Mouse (Mus musculus) cerebellum, postnatal 36 days (tissue): ENCODE measurements around the gene Stat5b.

Source experiments
- DNase-seq, 2 experiments: peaks; one replicate each; pipeline ENCODE4 v3.0.0; 2021 to 2022; ENCODE audit warnings: mixed read lengths in 2 of 2

Gene Stat5b

DNA sequence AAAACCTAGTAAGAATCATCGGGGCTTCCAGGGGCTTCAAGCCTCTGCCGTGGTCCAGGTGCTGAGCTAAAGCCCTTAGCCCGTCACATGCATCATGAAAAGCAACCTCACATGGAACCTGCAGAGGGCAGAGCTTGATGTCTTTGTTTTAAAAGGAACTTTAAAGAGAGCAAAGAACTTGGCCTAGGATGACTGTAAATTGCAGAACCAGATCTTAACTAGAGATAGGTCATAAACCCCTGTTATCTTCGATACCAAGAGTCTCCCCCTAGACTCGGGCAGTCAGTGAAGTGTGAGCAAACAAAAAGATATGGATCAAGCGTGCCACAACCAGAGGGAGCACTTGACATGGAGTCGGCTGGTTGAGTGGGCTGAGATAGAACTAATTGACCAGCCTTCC is 15.1 kb upstream of the Stat5b start:
- no peak for DNase-seq

DNA sequence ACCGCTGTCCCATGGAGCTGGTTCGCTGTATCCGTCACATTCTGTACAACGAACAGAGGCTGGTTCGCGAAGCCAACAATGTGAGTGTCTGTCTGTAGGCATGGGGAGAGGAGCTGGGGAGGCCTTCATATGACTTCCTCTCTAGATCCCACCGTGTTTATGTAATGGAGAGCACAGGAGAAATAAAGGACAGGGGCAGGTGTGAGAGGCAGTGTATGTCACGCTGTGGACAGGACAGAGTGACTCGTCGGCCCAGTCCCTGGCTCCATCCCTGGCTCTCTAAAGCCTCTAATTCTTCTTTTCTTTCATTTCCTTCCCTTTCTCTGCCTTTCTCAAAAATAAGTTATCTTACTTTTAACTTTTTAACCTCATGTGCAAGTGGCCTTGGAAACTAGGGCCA is 12.6 kb upstream of the Stat5b start:
- no peak for DNase-seq

DNA sequence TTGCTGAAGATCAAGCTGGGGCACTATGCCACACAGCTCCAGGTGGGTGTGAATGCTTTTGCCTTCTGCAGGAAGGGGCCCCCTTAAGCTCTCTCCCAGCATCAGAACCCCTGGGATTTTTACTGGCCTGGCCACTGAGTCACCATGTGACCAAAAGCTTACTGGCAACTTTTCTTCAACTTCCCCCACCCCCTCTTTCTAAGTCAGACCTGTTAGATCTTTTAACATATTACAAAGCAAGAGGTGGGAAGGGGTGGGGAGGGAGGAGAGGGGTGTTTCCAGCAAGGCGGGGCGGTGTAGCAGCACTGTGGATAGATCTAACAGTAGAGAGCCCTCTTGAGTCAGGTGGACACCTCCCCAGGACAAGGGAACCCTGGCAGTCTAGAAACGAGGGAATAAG is 11.3 kb upstream of the Stat5b start:
- no peak for DNase-seq

DNA sequence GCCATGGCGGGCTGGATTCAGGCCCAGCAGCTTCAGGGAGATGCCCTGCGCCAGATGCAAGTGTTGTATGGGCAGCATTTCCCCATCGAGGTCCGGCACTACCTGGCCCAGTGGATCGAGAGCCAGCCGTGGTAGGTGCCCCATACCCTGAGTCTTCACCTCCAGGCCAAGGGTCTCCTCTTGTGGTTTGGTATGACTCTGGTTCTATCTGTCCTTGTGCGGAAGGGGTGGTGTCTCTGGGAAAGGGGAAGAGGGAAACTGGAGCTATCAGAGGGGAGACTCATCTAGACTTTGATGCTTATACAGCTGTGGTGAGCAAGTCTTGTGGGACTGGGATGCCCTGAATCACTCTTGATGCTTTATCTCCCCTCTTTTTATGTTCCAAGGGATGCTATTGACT is 10.8 kb upstream of the Stat5b start:
- no peak for DNase-seq

DNA sequence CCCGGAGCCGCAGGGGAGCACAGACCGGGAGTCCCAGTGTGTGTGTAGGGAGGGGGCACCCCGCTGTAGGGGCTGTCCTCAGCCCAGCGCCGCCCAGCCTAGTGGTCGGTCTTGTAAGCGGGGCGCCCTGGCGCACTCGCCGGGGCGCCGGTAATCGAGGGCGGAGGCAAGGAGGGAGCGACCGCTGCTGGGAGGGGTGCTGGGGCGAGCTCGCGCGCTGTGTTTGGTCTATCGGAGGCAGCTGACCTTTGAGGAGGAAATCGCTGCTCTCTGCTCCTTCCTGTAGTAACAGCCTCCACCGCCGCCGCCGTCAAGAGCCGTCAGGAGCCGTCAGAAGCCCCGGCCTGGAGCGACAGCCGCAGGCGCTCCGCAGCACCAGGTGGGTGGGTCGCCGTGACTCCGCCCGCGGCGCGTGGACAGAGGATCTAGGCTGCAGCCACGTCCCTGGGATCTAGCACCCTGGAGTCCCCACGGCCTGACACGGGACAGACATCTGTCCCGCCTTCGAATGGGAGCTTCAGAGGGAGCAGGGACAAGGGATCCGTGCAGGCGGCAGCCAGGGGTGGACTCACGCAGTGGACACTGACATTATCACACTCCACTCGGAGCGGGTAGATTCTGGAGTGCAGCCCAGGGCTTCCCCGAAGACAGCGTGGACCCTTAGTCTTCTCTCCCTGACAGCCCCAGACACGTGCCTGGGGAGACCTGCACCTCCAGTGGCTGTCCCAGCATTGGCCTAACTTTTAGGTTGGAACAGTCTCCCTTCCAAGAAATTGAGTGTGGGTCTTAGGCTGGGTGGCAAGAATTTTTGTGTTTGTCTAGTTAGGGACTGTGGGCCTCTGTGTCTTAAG is 9.9 kb upstream of the Stat5b start:
- DNase-seq, result peak in 1 of 2 experiments; percentile 44

DNA sequence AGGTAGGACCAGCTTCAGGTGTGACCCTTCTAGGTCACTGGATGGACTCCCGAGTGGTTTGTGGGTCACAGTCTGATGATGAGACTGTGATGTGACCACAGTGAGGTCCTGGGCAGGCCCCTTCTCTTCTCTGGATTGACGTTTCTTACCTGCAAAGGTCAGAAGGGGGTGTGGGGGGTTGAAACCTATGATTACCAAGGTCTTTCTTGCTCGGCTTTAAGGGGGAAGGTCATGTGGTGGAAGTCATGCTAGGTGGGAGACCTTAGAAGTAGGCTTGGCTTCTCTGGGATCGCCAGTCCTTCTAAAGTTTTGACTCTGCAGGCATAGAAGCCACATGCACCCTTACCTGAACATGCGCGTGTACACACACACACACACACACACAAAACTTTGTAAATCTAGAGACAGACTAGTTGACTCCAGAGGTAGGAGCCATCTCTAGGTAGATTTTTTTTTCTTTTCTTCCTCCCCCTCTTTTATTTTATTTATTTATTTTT is 9.1 kb upstream of the Stat5b start:
- no peak for DNase-seq

DNA sequence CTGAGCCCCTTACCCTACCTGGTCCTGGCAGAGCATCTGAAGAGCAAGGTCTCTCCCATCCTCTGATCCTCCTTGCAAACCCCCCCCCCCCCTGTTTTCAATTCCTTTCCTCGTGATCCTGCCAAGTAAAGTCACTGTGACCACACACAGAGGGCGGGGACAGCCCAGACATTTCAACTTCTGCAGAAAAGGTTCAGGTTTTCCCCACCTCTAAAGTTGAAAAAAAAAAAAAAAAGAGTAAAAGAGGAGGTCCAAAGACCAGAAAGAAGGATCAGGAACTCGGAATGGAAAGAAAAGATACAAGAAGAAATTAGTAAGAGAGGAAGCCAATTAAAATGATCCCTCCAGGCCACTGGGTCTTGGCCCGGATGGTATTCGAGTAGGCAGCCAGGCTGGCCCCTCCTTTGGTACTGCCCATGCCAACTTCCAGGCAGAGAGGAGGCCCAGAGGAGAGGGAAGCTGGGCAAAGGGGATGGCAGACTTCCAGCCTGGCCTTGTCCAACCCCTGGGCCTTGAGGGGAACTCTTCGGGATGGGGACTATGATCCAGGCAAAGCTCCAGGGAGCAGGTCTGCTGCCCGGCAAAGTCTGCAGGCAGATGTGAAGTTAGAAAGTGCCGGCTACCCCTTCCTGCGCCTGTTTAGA is 8.5 kb upstream of the Stat5b start, which contains the start of gene Stat5a:
Stat5a (plus strand) TSS at position 417 of the 644 bp plus-strand sequence.
- DNase-seq, result no peak

DNA sequence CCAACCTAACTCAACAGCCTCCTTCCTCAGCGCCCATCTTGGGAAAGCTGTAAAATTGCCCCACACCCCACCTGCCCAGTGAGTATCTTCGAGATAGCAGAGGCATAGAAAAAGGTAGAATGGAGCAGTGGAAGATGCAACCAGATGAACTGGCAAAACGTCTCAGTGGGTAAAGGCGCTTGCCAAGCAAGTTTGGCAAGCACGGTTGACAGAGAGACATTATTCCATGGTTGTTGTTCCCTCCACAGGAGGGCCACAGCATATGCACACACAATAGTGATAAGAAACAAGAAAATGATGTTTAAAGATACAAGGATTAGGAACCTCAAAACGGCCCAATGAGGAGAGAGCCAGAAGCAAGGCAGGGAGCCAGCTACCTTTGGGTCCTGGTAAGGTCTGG is 7.4 kb upstream of the Stat5b start:
- no peak for DNase-seq

DNA sequence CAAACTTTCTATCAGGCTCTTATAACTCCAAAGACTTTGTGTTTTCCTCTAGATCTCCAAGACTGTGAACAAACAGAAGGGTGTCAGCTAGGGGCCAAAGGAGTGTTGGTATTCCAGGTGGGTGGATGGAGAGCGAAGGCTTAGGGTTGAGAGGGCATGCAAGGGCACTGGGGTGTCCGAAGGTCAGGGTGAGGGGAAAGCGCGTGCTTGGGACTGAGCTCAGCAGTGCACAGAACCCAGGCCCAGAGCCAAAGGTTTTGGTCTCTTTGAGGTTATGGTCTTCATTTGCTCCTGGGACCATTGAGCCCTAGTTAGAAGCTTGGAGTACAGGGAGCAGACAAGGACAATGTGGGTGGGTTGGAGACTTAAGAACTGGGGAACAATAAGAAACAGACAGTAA is 4.7 kb upstream of the Stat5b start:
- DNase-seq, result no peak

DNA sequence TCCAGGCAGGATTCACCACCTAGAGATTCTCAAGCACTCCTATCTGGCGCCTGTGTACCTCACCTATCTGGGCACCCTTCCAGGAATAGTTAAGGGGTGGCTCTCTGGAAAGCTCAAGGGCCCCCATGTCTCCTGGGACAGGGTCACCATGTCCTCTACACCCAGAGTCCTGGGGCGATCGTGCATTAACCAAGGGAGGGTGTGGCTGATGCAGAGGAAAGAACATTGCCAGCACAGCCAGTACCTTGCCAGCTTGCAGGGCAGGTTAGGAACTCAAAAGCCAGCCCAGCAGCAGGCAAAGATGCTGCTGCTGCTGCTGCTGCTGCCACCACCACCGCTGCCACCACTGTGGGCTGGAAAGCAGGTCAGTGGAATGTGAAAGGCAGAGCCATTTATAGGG is 3.7 kb upstream of the Stat5b start:
- DNase-seq, result no peak

DNA sequence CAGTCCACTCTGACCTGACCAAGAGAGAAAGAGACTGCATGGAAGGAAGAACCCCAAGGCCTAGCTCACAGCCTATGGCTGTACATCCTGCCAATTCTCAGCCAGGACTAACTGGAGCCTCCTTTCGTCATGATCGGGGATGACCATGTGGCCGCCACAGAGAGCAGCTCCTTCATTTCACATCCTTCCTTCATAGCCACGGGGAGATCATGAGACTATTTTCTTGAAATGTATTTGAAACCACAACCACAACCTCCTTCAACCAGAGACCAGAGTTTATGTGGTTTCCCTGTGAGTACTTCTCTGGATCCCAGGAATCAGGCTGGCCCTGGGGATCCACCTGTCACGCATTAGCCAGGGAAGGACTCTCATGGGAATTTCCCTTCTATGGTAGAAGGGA is 2.5 kb upstream of the Stat5b start:
- DNase-seq, result no peak

DNA sequence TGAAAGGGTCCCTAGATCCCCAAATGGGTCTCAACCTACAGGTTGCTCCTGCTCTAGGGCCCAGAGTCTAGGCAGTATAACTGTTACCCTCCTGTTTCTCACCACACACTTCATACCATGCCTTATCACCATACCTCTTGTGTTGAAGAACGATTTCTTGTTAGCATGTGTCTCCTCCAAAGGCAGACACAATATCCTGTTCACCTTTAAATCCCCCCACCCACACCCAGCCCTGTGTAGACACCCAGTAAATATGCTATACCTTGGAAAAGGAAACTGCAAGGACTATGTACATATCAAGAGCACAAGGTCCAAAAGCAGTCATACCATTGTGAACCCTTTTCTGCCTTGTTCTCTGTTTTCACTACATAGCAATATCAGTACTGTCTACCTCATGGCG is 1.6 kb upstream of the Stat5b start:
- no peak for DNase-seq

DNA sequence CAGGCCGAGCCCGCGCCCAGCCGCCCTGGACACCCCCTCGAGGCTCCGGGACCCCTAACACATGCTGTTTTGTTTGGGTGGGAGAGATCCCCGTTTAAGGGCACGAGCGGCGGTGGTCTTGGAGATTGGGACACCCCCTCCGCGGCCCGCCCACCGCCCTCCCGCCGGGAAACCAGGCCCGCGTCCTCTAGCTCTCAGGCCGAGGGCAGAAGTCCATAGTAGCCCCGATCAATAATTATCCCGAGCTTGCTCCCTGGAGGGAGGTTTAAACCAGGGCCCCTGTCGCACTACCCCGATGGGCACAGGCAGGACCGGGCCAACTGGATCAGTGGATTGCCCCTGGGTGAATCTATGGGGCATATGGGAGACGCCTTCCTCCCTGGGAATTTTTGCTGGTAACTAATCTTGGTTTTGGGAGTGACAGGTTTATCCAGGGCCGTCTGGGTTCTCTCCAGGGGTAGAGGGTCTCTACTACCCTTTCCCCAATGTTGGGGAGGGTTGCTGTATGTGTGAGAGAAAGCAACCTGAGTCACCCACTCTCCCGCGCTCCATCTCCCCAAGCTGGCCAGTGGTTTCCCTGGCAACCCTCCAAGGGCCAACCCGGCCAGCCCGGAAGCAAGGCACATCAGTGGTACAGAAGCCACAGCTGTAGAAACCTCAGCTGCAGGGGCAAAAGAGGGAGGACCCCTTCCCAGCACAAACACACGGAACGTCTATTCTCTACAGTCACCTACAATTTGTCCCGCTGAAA is 429 bp upstream of the Stat5b start:
- DNase-seq, result peak; percentile 39 to 40

DNA sequence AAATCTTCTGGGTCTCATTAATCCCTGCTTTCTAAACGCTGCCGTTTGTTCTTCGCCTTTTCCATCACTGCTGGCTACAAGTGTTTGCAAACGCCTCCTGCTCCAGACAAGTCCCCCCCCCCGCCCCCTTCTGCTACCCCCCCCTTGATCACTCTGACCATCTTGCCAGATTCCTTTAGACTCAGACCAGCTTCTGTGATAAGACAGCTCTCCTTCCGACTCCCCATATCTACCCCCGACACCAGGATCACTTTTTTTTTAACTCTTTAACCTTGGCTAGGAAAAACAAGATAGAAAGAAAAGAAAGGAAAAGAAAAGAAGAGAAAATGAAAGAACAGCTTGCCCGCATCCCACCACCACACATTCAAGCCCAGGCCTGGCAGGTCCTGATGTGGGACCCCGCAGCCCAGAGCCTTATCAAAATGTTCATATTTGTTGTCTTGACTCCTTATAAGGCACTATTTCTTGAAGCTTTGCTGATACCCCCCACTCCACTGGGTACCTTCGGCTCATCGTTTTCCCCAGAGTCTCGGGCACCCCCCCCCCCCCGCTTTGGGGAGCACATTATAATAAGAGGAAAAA is 977 bp downstream of the Stat5b start:
- DNase-seq, result peak in 1 of 2 experiments; percentile 10

DNA sequence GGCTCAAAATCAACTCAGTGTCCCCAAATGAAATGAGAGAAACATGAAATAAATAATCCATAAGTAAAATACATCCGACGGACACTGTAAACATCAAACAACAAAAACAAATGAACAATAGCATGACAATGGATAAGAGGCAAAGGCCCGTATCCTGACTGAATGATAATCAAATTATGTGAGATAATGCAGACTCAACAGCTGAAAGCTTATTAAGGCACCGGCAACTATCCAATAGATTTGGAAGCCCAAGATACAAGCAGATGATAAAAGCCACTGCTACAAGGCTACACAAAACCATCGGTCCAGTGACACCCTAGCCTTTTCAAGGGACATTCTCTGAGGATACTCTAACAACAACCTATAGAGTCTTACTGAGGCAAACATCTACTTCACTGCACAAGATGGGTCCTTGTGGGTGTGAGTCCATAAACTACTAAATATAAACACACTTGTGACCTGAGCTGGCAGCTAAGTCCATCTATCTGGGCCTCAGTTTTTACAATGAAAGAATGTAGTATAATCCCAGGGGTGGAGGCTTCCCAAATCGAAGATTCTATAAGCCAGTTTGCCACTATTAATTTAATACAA is 1.6 kb downstream of the Stat5b start:
- DNase-seq, result no peak

DNA sequence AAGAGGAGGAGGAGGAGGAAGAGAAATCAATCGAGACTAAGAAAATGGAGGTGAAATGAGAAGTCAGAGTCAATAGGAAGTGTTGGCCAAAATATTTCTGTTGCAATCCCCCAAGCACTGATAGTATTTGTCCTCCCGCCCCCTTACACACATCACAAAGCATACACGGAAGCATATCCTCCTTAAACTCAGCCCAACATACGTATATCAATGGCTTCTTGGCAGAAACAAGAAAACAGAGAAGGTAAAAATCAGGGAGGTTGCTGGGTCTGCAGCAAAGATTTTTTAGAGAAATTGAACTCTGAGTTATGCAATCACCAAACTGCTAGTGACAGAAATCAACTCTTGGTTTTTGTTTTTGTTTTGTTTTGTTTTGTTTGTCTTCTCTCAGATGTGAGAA is 2.4 kb downstream of the Stat5b start:
- no peak for DNase-seq

DNA sequence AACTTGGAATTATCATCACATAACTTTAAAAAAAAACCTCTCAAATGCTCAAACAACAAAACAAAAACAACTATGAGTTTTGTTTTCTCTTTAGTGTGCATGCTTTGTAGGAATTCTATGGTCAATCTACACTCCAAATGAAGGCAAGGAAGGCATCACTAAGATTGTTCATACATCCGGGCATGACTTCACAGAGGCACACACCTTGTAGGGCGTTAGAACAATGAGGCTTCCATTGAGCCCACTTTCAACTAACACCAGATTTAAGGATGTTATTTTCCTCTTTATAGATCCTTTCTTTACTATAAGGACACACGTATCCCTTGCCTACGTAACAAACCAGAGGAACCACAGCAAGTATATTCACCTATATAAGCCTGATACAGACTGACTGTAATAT is 3.0 kb downstream of the Stat5b start:
- no peak for DNase-seq

DNA sequence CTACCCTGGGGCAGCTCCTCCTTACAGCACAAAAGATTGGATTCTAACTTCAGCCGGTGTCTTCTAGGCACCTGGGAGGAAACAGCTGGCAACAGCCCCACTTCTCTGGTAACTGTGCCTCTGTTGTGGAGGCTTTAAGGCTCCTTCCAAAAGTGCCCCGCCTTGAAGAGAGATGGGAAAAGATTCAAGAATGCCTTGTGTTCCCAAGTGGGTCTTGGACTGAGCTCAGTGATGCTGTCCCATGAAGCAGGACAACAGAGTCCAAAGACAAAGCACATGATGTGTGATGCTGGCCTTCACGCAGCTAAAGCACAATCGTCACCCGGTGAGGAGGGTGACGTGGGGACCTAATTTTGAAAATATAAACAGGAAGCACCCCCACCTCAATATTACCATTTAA is 4.7 kb downstream of the Stat5b start:
- DNase-seq, result no peak

DNA sequence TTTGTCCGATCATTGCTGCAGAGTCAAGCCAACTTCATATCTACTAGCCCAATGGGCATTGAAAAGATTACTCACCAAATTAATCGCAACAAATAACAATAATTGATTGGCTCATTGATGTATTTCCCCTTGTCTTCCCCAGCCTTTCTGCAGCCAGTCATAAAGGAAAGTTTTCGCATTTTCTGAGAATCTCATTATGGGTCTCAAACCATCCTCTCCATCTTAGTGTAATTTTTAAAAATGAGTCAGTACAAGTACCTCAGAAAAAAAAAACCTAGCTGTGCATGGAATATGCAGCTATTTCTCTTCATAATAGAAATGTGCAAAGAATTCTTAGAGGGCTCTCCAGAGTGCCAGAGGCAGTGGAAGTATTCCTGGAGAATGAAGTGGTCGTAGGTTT is 6.4 kb downstream of the Stat5b start:
- DNase-seq, result no peak

DNA sequence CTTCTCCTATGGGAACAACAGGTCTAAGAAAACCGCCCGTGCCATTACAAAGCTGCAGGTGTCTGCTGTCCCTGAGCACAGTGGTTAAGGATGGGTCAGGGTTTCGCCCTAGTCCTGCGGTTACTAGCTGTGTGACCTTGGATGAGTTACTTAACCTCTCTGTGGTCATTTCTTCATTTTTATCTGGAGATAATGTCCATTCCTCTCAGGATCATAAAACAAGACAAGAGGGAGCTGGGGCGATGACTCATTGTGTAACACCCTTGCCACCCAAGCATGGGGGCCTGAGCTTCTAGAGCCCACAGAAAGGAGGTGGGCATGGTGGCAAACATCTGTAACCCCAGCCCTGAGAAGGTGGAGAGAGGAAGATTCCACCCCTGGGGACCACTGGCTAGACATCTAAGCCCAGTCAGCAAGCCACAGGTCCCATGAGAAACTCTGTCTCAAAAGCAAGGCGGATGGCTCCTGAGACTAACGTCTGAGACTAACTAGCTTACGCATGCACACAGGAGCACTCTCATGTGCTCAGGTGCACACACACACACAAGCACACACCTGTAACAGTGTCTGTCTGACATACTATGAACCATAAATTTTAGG is 7.4 kb downstream of the Stat5b start:
- DNase-seq, result no peak

DNA sequence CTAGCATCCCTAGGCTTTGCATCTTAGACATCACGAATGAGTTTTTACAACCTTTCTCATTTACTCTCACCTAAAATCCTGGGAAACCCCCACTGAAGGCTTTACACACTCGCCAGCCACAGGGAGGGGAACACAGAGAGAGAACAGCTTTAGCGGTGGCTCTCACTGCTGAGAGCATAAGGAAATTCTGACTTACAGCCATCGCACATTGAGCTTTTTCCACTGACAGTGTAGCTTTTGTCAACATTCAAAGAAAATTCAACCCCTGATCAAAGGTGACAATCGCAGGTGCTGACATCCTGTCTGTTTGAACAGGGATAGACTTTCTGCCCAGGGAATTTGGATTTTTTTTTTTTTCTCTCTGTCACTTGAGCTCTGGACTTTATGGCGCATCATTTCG is 8.5 kb downstream of the Stat5b start:
- DNase-seq, result no peak

DNA sequence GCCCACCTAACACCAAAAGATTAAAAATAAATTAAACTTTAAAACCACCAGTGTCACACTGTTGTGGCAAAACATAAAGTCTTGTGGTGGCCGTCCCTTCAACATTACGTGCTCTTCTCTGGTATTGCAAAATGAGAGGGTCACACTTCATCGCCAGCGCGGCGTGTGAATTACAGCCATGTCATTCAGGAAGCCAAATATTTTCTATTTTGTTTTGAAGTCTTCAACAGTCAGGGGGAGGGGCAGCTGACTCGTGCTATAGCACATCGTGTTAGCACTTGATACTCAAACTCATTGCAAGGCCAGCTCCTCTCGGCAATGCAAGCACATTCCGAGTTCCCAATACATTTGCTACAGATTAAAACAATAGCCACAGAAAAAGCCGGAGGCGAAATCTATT is 9.7 kb downstream of the Stat5b start:
- DNase-seq, result no peak
